Comparison of ENCODE assay signal across 8 mouse cellular contexts in the genomic region with DNA sequence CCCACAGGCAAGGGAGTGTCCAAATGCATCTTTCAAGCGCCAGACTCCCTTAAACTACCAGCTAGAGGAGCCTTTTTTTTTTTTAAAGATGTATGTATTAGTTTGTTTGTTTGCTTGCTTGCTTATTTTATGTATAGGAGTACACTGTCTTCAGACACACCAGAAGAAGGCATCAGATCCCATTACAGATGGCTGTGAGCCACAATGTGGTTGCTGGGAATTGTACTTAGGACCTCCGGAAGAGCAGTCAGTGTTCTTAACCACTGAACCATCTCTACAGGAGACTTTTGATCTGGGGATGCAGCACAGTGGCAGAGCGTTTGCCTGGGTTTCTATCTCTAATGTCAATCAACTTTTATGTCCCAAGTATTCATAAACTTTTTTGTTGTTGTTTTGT. TPM values are rescaled to one million over a fixed set of nuclear protein-coding genes. Genes with fewer than 3 reads are reported as not detected.
A peak's percentile ranks its signal among the peaks of the same experiment; 100 is the strongest.
DNase-seq lines count a peak whose midpoint lies in the region; ATAC-seq and TF ChIP-seq lines count a peak whose summit lies in the region.

No protein-coding gene starts in this region.

- H3K27ac ChIP-seq in heart, embryonic 11.5 days (ENCODE audit: low read depth, low read length) = no peak overlapping the region
- no peak overlapping the region for H3K27ac ChIP-seq in CH12.LX (ENCODE audit: insufficient read depth, low read depth)
- peak overlapping the region; percentile 45; the same call in 1 of the 2 replicates for H3K27ac ChIP-seq in forebrain, postnatal 0 days (ENCODE audit: low read depth, low read length)
- H3K27ac ChIP-seq in liver, embryonic 16.5 days (ENCODE audit: low read length) = no peak overlapping the region

- ATAC-seq in heart, embryonic 11.5 days (replicated peaks; ENCODE audit: insufficient number of reproducible peaks, low FRiP score, low TSS enrichment) = no peak
- no peak for ATAC-seq in forebrain, postnatal 0 days
- ATAC-seq in liver, embryonic 16.5 days (ENCODE audit: low read depth) = no peak

- DNase-seq in heart, adult 9 months (ENCODE audit: low spot score in 2 of 2) = no peak
- DNase-seq in CH12.LX (ENCODE audit: extremely low read depth) = no peak
- DNase-seq in forebrain, postnatal 0 days = no peak
- no peak for DNase-seq in urinary bladder, postnatal 14 days (ENCODE audit: low spot score)
- DNase-seq in right cerebral cortex, postnatal 4 days = no peak
- DNase-seq in right cerebral cortex, postnatal 36 days (ENCODE audit: low spot score in 2 of 2) = no peak

- no peaks in the 10 kb centered on the region for H3K4me1 ChIP-seq in heart, embryonic 11.5 days (ENCODE audit: control insufficient read depth, insufficient read depth, low read length)
- peaks cover 5 to 10% of the 10 kb centered on the region in 2 experiments; a peak in 3 of 4 replicates for H3K4me1 ChIP-seq in CH12.LX (ENCODE audit: control insufficient read depth in 1 of 2, insufficient read depth in 2 of 2)
- peaks cover 15% of the 10 kb centered on the region for H3K4me1 ChIP-seq in forebrain, postnatal 0 days (ENCODE audit: insufficient read depth)
- no peaks in the 10 kb centered on the region; the same call in 1 of the 2 replicates for H3K4me1 ChIP-seq in liver, embryonic 16.5 days (ENCODE audit: control insufficient read depth, low read depth, low read length)

- H3K36me3 ChIP-seq in heart, embryonic 11.5 days (ENCODE audit: control insufficient read depth, insufficient read depth, low read length) = no peaks in the 10 kb centered on the region
- H3K36me3 ChIP-seq in CH12.LX (replicated peaks in 1 of 2; ENCODE audit: control insufficient read depth in 1 of 2, insufficient read depth in 1 of 2, low read length in 1 of 2) = peaks cover 4 to 17% of the 10 kb centered on the region in 2 experiments
- H3K36me3 ChIP-seq in forebrain, postnatal 0 days (ENCODE audit: insufficient read depth) = no peaks in the 10 kb centered on the region
- no peaks in the 10 kb centered on the region for H3K36me3 ChIP-seq in liver, embryonic 16.5 days (ENCODE audit: control insufficient read depth, insufficient read depth)

- TF ChIP-seq CTCF in CH12.LX (conservative IDR thresholded peaks at IDR 0.05 in 1 of 2, IDR thresholded peaks at IDR 0.05 in 1 of 2; ENCODE audit: low read depth in 2 of 2, low read length in 2 of 2) = no peak
- TF ChIP-seq CTCF in forebrain, postnatal 0 days (IDR thresholded peaks at IDR 0.05; ENCODE audit: low read depth) = no peak

- peak overlapping the region; percentile 77; the same call in 1 of the 2 replicates for H3K4me2 ChIP-seq in heart, embryonic 11.5 days
- no peak overlapping the region for H3K4me2 ChIP-seq in CH12.LX (ENCODE audit: insufficient read depth, low read depth, poor library complexity, severe bottlenecking)
- H3K4me2 ChIP-seq in forebrain, postnatal 0 days (ENCODE audit: low read depth) = peak overlapping the region; percentile 61
- H3K4me2 ChIP-seq in liver, embryonic 16.5 days (ENCODE audit: low read depth, low read length) = peak overlapping the region; percentile 58; the same call in 1 of the 2 replicates

- dilution Hi-C loops in CH12.LX (cut with MboI; ENCODE audit: extremely low pct_ligation_motif_present, extremely low pct_unique_long_range_greater_than_20kb, low sequenced_read_pairs) = no loop called here

- peaks cover 10% of the 10 kb centered on the region for H3K79me2 ChIP-seq in CH12.LX (replicated peaks; ENCODE audit: control insufficient read depth, extremely low read depth, insufficient read depth, poor library complexity, severe bottlenecking)

- no peak for TF ChIP-seq EP300 in CH12.LX (IDR thresholded peaks at IDR 0.05; ENCODE audit: low read length)

- no peak for TF ChIP-seq POLR2A in CH12.LX (IDR thresholded peaks at IDR 0.05; ENCODE audit: low read depth, low read length)

- H3K9ac ChIP-seq in heart, embryonic 11.5 days (ENCODE audit: low read depth, low read length) = peak overlapping the region; percentile 93
- no peak overlapping the region for H3K9ac ChIP-seq in CH12.LX (ENCODE audit: insufficient read depth, low read depth)
- H3K9ac ChIP-seq in forebrain, postnatal 0 days = peak overlapping the region; percentile 81
- H3K9ac ChIP-seq in liver, embryonic 16.5 days (ENCODE audit: low read depth, low read length) = peak overlapping the region; percentile 69

- H3K4me3 ChIP-seq in heart, embryonic 11.5 days (ENCODE audit: low read depth, low read length) = peak overlapping the region; percentile 89
- H3K4me3 ChIP-seq in CH12.LX (replicated peaks in 1 of 3; ENCODE audit: low read depth in 2 of 3, low read length in 2 of 3, poor library complexity in 1 of 3) = peak overlapping the region in 2 of 3 experiments; percentile 84 to 92
- peak overlapping the region; percentile 79 for H3K4me3 ChIP-seq in forebrain, postnatal 0 days (ENCODE audit: low read depth, low read length)
- H3K4me3 ChIP-seq in liver, embryonic 16.5 days (ENCODE audit: low read depth, low read length) = peak overlapping the region; percentile 79

- H3K27me3 ChIP-seq in heart, embryonic 11.5 days (ENCODE audit: control insufficient read depth, insufficient read depth, low read length) = no peaks in the 10 kb centered on the region
- peaks cover 7% of the 10 kb centered on the region for H3K27me3 ChIP-seq in CH12.LX (replicated peaks)
- no peaks in the 10 kb centered on the region for H3K27me3 ChIP-seq in forebrain, postnatal 0 days (ENCODE audit: insufficient read depth, low read length)
- H3K27me3 ChIP-seq in liver, embryonic 16.5 days (ENCODE audit: control insufficient read depth, insufficient read depth, low read depth, low read length) = no peaks in the 10 kb centered on the region

- in situ Hi-C loops in CH12.LX (cut with MboI; ENCODE audit: low pct_ligation_motif_present, low pct_unique_long_range_greater_than_20kb, low sequenced_read_pairs) = no loop called here

- no peak for TF ChIP-seq RAD21 in CH12.LX (IDR thresholded peaks at IDR 0.05; ENCODE audit: low read depth, low read length)

- WGBS in heart, embryonic 11.5 days (ENCODE audit: insufficient replicate concordance) = 52% methylated on average over 3 of the region's 3 CpGs
- WGBS in forebrain, postnatal 0 days = 46% methylated on average over 3 of the region's 3 CpGs
- 44% methylated on average over 3 of the region's 3 CpGs for WGBS in liver, embryonic 16.5 days (ENCODE audit: insufficient replicate concordance)

- no peaks in the 10 kb centered on the region for H3K9me3 ChIP-seq in heart, embryonic 11.5 days (replicated peaks; ENCODE audit: control insufficient read depth, low read length)
- H3K9me3 ChIP-seq in CH12.LX (replicated peaks; ENCODE audit: low read length) = no peaks in the 10 kb centered on the region
- no peaks in the 10 kb centered on the region for H3K9me3 ChIP-seq in forebrain, postnatal 0 days (ENCODE audit: low read length)
- no peaks in the 10 kb centered on the region for H3K9me3 ChIP-seq in liver, embryonic 16.5 days (replicated peaks; ENCODE audit: control insufficient read depth, low read length)

TF ChIP-seq in CH12.LX, 34 proteins besides CTCF, POLR2A, EP300 and RAD21:
- TF ChIP-seq GABPA (IDR thresholded peaks at IDR 0.05; ENCODE audit: insufficient replicate concordance, low read depth, low read length) (no peak), ZMIZ1 (IDR thresholded peaks at IDR 0.05; ENCODE audit: low read depth, low read length) (no peak), POLR2AphosphoS2 (IDR thresholded peaks at IDR 0.05; ENCODE audit: low read depth, low read length) (no peak), NRF1 (IDR thresholded peaks at IDR 0.05; ENCODE audit: low read depth, low read length) (no peak)

RNA-seq across cellular contexts. Expression of a gene that starts 0.3 kb away (rescaled TPM):
- 21.9 and 22.4 TPM in 2 replicates for polyA plus RNA-seq in heart, embryonic 11.5 days (2014; fragmentation: Nextera tagmentation; extraction: Ambion mirVana)
- 13.4 and 14.5 TPM in 2 replicates for total RNA-seq in CH12.LX (2012; rRNA removed)
- total RNA-seq in CH12.LX (2014; rRNA removed) = 28.3 and 30.8 TPM in 2 replicates
- 14.7 and 15.9 TPM in 2 replicates for polyA plus RNA-seq in CH12.LX (2012; ENCODE audit: insufficient read length, low read depth)
- 33.4 and 33.8 TPM in 2 replicates for total RNA-seq in forebrain, postnatal 0 days (2014; rRNA removed)
- polyA plus RNA-seq in forebrain, postnatal 0 days (2015; fragmentation: Nextera tagmentation; extraction: Ambion mirVana) = 10.9 and 15.9 TPM in 2 replicates
- polyA plus RNA-seq in liver, embryonic 16.5 days (2015; fragmentation: Nextera tagmentation; extraction: Ambion mirVana) = 6.5 and 7.0 TPM in 2 replicates
